Mouse (Mus musculus) small intestine, adult 2 months (tissue): ENCODE results near the gene Rita1.

Source experiments
- CTCF ChIP-seq: fragments of 200-500 bp; IDR thresholded peaks from 2 replicates; pipeline ENCODE4 v1.5.1; 2012; ENCODE audit warnings: low read depth, mild to moderate bottlenecking, control low read depth, inconsistent platforms, low read length, moderate library complexity, mixed read lengths; ENCODE audit not compliant: insufficient replicate concordance, insufficient read length; ENCODE audit errors: extremely low read depth
- POLR2A ChIP-seq: fragments of 200-500 bp; IDR thresholded peaks from 2 replicates; pipeline ENCODE4 v1.6.1; 2012; ENCODE audit warnings: low read depth, mild to moderate bottlenecking, control low read depth, inconsistent platforms, low read length, moderate library complexity

DNA sequence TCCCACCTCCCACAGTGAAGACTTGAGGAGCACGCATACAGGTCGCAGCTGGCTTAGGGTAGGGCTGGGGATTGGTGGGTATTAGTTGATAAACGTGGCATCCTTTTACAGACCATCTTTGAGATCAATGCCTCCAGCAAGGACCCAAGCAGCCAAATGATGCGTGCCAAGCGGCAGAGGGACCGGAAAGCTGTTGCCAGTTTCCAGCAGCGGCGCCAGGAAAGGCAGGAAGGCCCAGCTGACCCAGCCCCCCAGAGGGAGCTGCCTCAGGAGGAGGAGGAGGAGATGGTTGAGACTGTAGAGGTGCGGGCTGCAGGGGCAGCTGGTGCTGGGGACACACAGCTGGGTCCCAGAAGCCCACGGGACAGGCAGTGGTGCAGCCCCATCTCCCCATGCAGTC is 12.0 kb upstream of the Rita1 start:
- no peak for TF ChIP-seq POLR2A
- no peak for TF ChIP-seq CTCF
